Mouse (Mus musculus) liver, embryonic 14.5 days (tissue): Measurements from ENCODE around the gene Cdh13.

Source experiments
- CTCF ChIP-seq: IDR thresholded peaks from 2 replicates; pipeline ENCODE4 v1.5.1; 2016; ENCODE audit warnings: antibody characterized with exemption, low read depth, control low read depth
- EP300 ChIP-seq: IDR thresholded peaks from 2 replicates; pipeline ENCODE4 v1.6.1; 2016; ENCODE audit warnings: antibody characterized with exemption, low read depth

- TF ChIP-seq CTCF (no peak), EP300 (no peak)
Observed at GRCm38 (mm10) chr8:118339711-118340110, 56.2 kb downstream of the Cdh13 start.
